Comparison of ENCODE assay signal across 10 mouse cellular contexts in genomic region chr6:84926066-84926465, GRCm38 (mm10).
DNase-seq lines count a peak whose midpoint lies in the region; ATAC-seq lines count a peak whose summit lies in the region.
"Had no signal": no experiment of that assay in that cellular context is flagged by ENCODE, and none has a peak within 500 bp of the region (broad histone marks: within the 10 kb centered on the region; RNA-seq: fewer than 3 reads in every experiment).

No protein-coding gene starts in this region.

- no peak overlapping the region for H3K9ac ChIP-seq in hindbrain, embryonic 14.5 days
- H3K9ac ChIP-seq in hindbrain, embryonic 12.5 days = no peak overlapping the region
- H3K9ac ChIP-seq: embryonic facial prominence, embryonic 13.5 days had no signal

- no peak for ATAC-seq in hindbrain, embryonic 14.5 days (ENCODE audit: low FRiP score)
- ATAC-seq in hindbrain, embryonic 12.5 days (ENCODE audit: low FRiP score) = no peak
- ATAC-seq in common myeloid progenitor, adult 5-6 weeks (replicated peaks; ENCODE audit: low read depth, poor library complexity, severe bottlenecking) = 0 out of 2 replicates have a peak, but pooled peaks have one; percentile 37

- 60% methylated on average over 3 of the region's 3 CpGs for WGBS in hindbrain, embryonic 14.5 days
- WGBS in hindbrain, embryonic 12.5 days = 76% methylated on average over 3 of the region's 3 CpGs

- H3K27me3 ChIP-seq in hindbrain, embryonic 14.5 days (ENCODE audit: control insufficient read depth, insufficient read depth, low read length) = no peaks in the 10 kb centered on the region
- no peaks in the 10 kb centered on the region for H3K27me3 ChIP-seq in hindbrain, embryonic 12.5 days
- H3K27me3 ChIP-seq: embryonic facial prominence, embryonic 13.5 days had no signal

- no peak overlapping the region for H3K4me3 ChIP-seq in hindbrain, embryonic 14.5 days (replicated peaks; ENCODE audit: low read length)
- no peak overlapping the region for H3K4me3 ChIP-seq in hindbrain, embryonic 12.5 days
- H3K4me3 ChIP-seq: embryonic facial prominence, embryonic 13.5 days had no signal

- H3K4me1 ChIP-seq in hindbrain, embryonic 14.5 days (replicated peaks; ENCODE audit: control insufficient read depth, insufficient read depth, low read length) = peaks cover 20% of the 10 kb centered on the region
- H3K4me1 ChIP-seq in hindbrain, embryonic 12.5 days = peaks cover 18% of the 10 kb centered on the region

- no peaks in the 10 kb centered on the region for H3K36me3 ChIP-seq in hindbrain, embryonic 14.5 days (replicated peaks; ENCODE audit: control insufficient read depth, insufficient read depth)
- no peaks in the 10 kb centered on the region for H3K36me3 ChIP-seq in hindbrain, embryonic 12.5 days

- H3K27ac ChIP-seq in hindbrain, embryonic 14.5 days = no peak overlapping the region
- H3K27ac ChIP-seq in hindbrain, embryonic 12.5 days = no peak overlapping the region

- H3K9me3 ChIP-seq in hindbrain, embryonic 14.5 days (ENCODE audit: control insufficient read depth, low read length) = no peaks in the 10 kb centered on the region
- H3K9me3 ChIP-seq in hindbrain, embryonic 12.5 days (replicated peaks) = no peaks in the 10 kb centered on the region
- H3K9me3 ChIP-seq: embryonic facial prominence, embryonic 13.5 days had no signal

- DNase-seq in hindbrain, embryonic 14.5 days (ENCODE audit: low spot score) = peak; percentile 65
- DNase-seq in thymus, postnatal 0 days (ENCODE audit: low spot score) = peak; percentile 16
- no peak for DNase-seq in thymus, postnatal 36 days
- no peak for DNase-seq in adrenal gland, postnatal 14 days
- DNase-seq in ovary, postnatal 36 days (ENCODE audit: low spot score) = no peak
- no peak for DNase-seq in spleen, adult 18-20 months
- DNase-seq: kidney, adult 11 months had no signal

- H3K4me2 ChIP-seq in hindbrain, embryonic 14.5 days (replicated peaks) = no peak overlapping the region
- H3K4me2 ChIP-seq in hindbrain, embryonic 12.5 days (replicated peaks) = no peak overlapping the region
- H3K4me2 ChIP-seq: embryonic facial prominence, embryonic 13.5 days had no signal

Comparison
In these comparisons a context has a peak if more than half of its experiments do, and no peak if none do; other contexts are left out.
1. DNase-seq: peak in hindbrain, embryonic 14.5 days (single experiment) and thymus, postnatal 0 days (single experiment); none in thymus, postnatal 36 days (0 of 2), adrenal gland, postnatal 14 days (single experiment), ovary, postnatal 36 days (single experiment) and spleen, adult 18-20 months (0 of 2).